Mouse (Mus musculus): ENCODE data around the gene Leng8.

GRCm38 (mm10) chr7:4142796-4143445 is 6.1 kb downstream of the Leng8 start:
- TF ChIP-seq CTCF (IDR thresholded peaks at IDR 0.05; ENCODE audit: low read depth) = no peak
- no peak for TF ChIP-seq EP300 (optimal IDR thresholded peaks at IDR 0.05)

Data from stomach, postnatal 0 days (tissue).